Mouse (Mus musculus) ES-Bruce4 (cell line): Measurements from ENCODE around the gene Zfp618.

Experiments
- CTCF ChIP-seq: IDR thresholded peaks from one replicate; pipeline ENCODE4 v1.8.1; 2011; ENCODE audit warnings: low read depth, low read length
- EP300 ChIP-seq: IDR thresholded peaks from 2 replicates; pipeline ENCODE4 v1.6.1; 2011; ENCODE audit warnings: low read depth, low read length; ENCODE audit not compliant: insufficient read depth
- POLR2A ChIP-seq: IDR thresholded peaks from one replicate; pipeline ENCODE4 v1.8.1; 2011; ENCODE audit warnings: low read length; ENCODE audit not compliant: insufficient read depth

- TF ChIP-seq CTCF, result no peak
- no peak for TF ChIP-seq POLR2A
- no peak for TF ChIP-seq EP300
These were observed 221.0 kb downstream of the Zfp618 start for GRCm38 (mm10) chr4:63186281-63186870.
